Mouse (Mus musculus): Measurements from ENCODE around the gene Gtpbp3.
A peak's percentile ranks its signal among the peaks of the same experiment; 100 is the strongest.

The Gtpbp3 gene

DNA sequence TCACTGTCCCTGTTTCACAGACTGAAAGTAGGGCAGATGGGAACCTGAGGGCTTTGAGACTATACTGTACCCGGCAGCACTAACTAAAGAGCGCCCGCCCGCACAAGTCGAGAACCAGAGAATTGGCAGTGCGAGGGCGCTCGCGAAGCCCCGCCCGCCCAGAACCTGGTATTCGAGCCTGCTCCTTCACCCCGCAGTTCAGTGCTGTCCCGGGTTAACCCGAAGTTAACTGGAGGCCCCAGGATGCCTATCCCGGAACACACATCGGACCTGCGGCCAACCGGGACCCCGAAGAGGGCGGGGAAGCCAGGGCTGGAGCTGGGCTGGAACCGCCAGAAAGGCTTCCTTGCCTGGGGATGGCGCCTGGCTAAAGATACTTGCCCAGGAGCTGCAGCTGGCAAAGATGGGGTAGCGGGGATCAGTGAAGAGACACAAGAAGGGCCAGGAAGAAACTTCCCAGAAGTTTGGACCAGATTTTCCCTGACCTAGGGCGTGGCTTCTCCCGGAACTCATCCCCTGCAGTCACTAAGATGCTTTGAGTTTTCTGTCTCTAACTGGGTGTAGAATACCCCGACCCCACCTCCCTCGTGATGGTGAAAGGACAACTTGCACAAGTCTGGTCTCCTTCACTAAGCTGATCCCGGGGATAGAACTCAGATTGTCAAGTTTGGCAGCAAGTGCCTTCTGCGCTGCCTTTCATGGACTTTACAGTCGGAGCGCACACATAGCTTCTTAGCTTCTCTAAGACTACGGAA is at the start of gene Gtpbp3:
Gene Gtpbp3 (plus strand): TSS at position 413 of the 755 bp plus-strand sequence.
- peak; percentile 92 to 93 for DNase-seq

- peak; percentile 48 to 54 for DNase-seq
These were observed 46.5 kb upstream of the Gtpbp3 start for GRCm38 (mm10) chr8:71441404-71441803.

DNA sequence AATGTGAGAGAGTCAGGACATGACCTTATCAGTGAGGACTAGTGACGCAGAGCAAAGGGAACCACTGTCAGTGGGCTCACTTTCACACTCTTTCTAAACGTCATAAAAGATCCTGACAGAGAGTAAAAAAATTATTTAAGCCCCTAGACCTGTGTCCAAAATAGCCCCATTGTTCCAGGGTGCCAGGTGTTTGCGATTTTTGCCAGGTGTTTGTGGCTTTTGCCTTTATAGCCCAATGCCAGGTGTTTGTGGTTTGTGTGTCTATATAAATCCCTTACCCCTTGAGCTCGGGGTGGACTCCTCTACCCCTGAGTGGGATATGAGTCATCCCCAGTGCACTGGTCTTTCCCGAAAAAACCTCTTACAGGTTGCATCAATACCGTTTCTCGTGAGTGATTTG is 42.8 kb upstream of the Gtpbp3 start:
- no peak for DNase-seq

DNA sequence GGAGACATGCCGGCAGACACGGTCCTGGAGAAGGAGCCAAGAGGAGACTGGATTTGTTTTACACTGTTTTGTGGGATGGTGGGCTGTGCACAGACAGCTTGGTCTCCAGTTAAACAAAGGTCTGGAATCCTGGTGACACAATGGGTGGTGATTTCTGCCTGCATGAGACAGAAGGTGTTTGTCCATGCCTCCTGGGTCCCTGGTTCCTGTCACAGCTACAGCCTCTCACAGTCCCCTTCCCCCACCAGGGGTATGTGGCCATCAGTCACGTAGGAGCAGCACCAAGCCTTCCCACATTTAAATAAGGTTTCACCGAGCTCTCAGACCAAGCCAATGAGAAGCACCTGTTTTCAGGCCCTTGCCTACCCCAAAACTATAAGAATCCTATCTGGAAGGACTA is 36.6 kb upstream of the Gtpbp3 start:
- DNase-seq = no peak

GRCm38 (mm10) chr8:71451777-71452176 is 36.1 kb upstream of the Gtpbp3 start:
- no peak for DNase-seq

DNA sequence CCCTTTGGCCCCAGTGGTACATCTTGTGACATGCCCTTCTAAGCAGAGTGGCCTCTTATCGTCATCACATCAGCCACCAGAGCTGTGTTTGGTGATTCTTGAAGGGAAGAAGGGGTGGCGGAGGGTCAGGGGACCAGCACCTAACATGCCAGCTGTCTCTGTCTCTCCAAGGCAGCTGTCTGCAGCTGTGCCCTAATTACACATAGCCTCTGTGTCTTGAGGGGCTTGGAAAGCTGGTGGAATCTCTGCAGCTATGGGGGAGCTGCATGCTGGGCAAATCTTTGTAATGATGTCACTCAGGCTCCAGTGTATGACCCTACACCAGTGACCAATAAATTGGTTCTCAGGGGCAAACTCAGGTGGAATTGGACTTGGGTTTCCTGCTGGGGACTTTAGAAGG is 35.2 kb upstream of the Gtpbp3 start:
- DNase-seq = no peak

DNA sequence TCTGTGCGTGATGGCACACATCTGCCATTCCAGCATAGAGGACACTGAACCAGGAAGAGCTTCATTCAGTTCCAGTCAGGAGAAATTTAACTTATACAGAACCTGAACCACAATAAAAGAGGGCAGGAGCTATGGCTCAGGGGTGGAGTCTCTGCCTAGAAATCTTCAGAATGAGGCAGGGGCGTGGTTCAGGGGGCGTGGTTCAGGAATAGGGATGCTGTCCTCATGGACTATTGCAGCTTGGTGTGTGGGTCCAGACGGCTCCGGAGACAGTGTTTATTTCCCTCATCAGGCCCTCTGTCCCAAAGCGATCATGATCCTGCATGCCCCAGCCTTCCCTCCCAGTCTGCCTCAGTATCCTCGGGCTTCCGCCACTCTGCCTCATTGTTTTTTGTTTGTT is 33.2 kb upstream of the Gtpbp3 start:
- no peak for DNase-seq

DNA sequence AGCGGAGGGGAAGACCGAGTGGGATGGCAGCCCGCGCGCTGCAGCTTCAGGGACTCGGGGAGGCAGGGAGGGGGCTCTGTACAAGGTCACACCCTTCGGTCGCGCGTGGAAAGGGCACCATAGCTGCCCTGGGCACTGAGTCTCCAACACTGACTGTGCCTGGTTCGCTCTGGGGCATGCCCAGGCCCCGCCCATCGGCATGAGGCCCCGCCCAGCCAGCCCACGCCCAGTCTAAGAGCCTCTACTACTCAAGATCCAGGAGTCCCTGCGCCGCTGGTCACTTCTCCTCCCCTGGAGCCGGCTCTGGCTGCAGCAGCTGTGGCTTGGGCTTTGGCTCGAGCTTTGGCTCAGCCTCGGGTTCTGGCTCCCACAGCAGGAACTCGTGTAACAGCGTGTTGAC is 31.0 kb upstream of the Gtpbp3 start:
- DNase-seq = no peak

DNA sequence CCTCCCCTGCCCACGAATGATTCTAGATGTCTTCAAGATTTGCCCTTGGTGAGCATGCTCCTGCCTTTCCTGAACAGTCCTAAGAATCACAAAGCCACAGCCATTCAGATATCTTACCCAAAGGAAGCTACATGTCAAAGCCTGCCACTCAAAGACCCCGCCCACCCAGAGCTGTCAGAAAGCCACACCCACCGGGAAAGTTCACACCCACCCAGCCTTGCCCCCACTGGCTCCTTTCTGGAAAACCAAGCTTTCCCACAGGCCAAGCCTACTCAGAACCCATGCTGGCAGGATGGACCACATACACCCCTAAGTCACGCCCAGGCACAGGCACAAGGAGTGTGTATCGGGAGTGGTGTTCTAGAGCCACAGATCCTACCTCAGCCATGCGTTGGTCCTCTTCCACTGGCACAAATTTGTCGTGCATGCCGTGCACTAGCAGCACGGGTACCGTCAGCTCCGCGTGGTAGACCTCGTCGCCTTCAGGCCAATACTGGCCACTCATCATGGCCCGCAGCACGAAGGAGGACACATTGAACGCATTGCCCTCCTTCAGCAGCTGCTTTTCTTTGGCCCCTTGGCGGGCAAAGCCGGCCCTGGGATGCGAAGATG is 30.1 kb upstream of the Gtpbp3 start:
- no peak for DNase-seq

GRCm38 (mm10) chr8:71460716-71461115 is 27.2 kb upstream of the Gtpbp3 start:
- DNase-seq = no peak

- DNase-seq = no peak
These were observed 26.6 kb upstream of the Gtpbp3 start for GRCm38 (mm10) chr8:71461152-71461840.

GRCm38 (mm10) chr8:71462191-71462590 is 25.7 kb upstream of the Gtpbp3 start:
- DNase-seq = no peak

GRCm38 (mm10) chr8:71462786-71463185 is 25.1 kb upstream of the Gtpbp3 start:
- DNase-seq = peak; percentile 37 to 56

DNA sequence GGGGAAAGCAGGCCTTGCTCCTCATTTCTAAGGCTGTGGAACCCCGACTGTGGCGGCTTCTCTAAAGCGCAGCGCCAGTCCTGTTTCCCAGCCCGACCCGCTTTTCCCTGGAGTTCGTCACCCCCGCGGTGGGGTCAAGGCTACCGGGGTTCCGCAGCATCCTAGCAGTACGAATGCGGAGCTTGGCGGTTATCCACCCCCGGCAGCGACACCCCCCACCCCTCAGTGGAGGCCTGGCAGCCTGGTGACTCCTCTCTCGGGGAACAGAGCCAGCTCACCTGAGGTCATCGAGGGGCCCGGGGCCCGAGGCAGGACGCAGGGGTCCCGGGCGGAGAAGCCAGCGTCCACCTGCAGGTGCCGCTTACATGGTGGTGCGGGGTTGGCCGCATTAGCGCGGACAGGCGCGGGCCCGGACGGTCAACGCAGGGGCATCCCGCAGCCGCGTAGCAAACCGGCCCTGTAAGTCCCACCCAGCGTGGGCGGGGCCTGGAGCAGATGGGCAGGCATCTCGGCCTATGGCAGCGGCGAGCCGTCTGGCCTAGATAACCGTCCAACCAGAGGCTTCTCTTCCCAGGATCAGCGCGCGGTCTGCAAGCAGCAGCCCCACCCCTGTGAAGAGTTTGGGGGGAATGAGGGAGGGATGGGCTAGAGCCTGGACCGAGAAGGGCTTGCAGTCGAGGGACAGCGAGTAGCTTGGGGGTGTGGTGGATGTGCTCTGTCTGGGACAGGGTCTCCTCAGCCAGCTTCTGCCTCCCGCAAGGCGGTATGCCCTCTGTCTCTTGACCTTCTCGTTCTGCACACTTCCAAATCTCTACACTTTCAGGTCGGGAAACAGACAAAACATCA is 24.5 kb upstream of the Gtpbp3 start, which contains the start of gene Abhd8:
Gene Abhd8 (minus strand): TSS at position 468 of the 846 bp plus-strand sequence.
- peak; percentile 98 for DNase-seq

DNA sequence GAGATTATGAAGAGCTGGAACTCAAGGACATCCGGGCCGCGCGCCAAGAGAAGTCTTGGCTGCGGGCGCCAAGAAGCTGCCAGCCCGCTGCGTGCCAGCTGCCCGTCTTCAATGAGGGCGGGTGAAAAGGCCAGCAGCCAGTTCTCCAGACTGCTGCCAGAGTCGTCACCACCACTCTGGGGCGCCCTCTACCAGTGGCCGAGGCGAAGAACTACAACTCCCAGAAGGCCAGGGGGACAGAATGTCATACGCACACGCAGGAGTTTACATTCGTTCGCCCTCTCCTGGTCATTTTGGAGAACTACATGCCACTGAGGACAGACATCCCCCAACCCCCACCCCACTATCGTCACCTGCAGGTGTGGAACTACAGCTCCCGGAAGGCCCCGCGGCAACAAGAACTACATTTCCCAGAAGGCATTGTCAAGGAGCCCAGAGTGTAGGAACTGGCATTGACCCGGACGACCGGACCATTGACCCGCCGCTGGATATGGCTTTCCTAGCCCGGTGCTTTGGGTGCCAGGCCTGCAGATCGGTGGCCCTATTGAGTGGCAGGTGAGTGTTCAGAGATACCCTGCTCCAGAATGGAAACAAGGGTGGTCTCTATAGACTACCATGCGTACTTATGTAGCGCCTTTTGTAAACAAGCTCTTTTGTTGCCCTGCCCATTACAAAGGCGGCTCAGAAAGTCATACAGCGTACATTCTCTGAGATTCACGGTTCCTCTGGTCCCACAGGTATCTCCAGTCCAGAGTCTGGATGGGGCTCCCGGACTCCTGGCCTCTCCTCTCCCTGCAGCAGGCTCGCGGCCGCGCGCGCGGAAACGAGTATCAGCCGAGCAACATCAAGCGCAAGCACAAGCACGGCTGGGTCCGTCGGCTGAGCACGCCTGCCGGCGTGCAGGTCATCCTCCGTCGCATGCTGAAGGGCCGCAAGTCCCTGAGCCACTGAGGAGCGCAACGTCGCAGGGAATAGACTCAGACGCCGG is 23.1 kb upstream of the Gtpbp3 start, which contains the start of gene Mrpl34:
Gene Mrpl34 (plus strand): TSS at position 447 of the 988 bp plus-strand sequence.
- peak; percentile 98 to 100 for DNase-seq

- no peak for DNase-seq
These were observed 22.2 kb upstream of the Gtpbp3 start for GRCm38 (mm10) chr8:71465733-71466132.

DNA sequence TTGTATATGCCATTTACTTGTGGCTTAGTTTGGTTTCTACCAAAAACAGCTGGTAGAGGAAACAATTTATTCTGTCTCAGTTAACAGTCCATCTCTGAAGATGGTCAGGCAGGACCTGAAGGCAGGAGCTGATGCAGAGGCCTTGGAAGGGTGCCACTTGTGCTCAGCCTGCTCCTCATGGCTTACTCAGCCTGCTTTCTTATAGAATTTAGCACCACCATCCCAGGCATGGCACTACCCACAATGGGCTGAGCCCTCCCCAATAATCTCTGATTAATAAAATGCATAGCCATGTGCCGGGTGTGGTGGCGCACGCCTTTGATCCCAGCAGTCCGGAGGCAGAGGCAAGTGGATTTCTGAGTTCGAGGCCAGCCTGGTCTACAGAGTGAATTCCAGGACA is 21.7 kb upstream of the Gtpbp3 start:
- no peak for DNase-seq

GRCm38 (mm10) chr8:71467201-71467600 is 20.7 kb upstream of the Gtpbp3 start:
- DNase-seq = no peak

- no peak for DNase-seq
These were observed 19.9 kb upstream of the Gtpbp3 start for GRCm38 (mm10) chr8:71468001-71468400.

GRCm38 (mm10) chr8:71468916-71469315 is 19.0 kb upstream of the Gtpbp3 start, which contains the start of gene Dda1:
TSS of gene Dda1 (plus strand) at chr8:71469199.
- peak; percentile 98 to 99 for DNase-seq

GRCm38 (mm10) chr8:71469411-71469810 is 18.5 kb upstream of the Gtpbp3 start:
- DNase-seq = peak; percentile 32 to 52
